Mouse (Mus musculus): Measurements from ENCODE around the gene Tshr. TPM values are rescaled to one million over a fixed set of nuclear protein-coding genes. Genes with fewer than 3 reads are reported as not detected.
"Not testable (repeated sequence)": the region's sequence is repeated elsewhere in the genome, so short reads cannot be mapped to it uniquely, and the experiment has no call there.

Gene Tshr
- total RNA-seq, 2 experiments from 2014 or later: 1.6 to 1.9 TPM

DNA sequence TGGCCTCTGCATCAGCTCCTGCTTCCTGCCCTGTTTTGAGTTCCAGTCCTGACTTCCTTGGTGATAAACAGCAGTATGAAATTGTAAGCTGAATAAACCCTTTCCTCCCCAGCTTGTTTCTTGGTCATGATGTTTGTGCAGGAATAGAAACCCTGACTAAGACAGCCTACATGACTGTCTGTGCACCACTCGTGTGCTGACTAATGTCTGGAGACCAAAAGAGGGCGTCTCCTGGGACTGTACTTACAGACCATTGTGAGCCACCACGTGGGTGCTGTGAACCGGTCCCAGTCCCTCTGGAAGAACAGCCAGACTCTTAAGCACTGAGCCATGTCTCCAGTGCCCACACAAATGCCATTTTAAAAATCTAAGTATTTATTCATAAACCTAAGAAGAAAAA is 201.5 kb downstream of the Tshr start:
- DNase-seq (ENCODE audit: low spot score in 2 of 2): not testable (repeated sequence)

DNA sequence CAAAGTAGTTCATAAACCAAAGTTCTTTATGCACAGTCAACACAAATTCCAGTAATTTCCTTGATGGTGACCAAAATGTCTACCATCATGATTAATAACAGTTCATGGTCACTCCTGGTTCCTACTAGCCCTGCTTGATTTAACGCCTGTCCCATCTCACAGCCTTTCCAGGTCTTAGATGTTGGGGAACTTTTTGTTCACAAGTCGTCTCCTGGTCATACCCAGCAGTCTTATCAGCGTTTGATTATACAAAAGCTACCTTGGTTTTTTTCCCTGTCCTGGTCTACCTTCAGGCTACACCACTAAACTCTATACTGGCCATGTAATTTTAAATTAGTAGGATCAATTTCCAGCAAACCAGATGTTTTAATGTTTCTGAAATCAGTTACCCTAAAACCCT is 202.7 kb downstream of the Tshr start:
- DNase-seq (ENCODE audit: low spot score in 2 of 2): no peak

DNA sequence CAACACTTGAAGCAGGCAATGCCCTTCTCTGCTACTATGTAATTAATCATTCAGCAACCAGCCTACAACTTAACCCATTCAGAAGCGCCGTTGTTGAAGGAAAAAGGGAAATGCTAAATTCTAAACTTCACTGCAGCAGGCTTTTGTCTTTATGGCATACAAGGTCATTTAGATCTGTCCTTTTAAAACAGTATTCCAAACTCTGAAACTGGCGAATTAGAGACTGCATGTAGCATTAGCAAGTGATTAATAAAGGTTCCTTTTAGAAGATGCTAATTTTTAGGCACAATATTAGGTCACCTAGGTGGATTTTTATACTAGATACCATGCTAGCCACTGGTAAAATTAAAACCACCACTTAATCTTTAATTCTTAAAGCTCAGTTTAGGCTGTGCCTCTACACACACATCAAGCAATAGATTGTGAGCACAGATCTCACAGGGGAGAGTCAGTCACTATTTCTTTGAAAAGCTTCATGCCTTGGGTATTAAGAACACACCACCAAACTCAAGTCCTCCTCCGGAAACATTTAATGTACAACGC is 203.2 kb downstream of the Tshr start:
- DNase-seq (ENCODE audit: low spot score in 2 of 2): no peak

- DNase-seq (ENCODE audit: low spot score in 2 of 2): peak; percentile 78 to 89
Observed at GRCm38 (mm10) chr12:91588176-91588669, 203.9 kb downstream of the Tshr start.

- DNase-seq (ENCODE audit: low spot score in 2 of 2): peak; percentile 17 to 18
Observed at GRCm38 (mm10) chr12:91588670-91589541, 204.5 kb downstream of the Tshr start.

GRCm38 (mm10) chr12:91589542-91589846 is 205.1 kb downstream of the Tshr start:
- no peak for DNase-seq (ENCODE audit: low spot score in 2 of 2)

DNA sequence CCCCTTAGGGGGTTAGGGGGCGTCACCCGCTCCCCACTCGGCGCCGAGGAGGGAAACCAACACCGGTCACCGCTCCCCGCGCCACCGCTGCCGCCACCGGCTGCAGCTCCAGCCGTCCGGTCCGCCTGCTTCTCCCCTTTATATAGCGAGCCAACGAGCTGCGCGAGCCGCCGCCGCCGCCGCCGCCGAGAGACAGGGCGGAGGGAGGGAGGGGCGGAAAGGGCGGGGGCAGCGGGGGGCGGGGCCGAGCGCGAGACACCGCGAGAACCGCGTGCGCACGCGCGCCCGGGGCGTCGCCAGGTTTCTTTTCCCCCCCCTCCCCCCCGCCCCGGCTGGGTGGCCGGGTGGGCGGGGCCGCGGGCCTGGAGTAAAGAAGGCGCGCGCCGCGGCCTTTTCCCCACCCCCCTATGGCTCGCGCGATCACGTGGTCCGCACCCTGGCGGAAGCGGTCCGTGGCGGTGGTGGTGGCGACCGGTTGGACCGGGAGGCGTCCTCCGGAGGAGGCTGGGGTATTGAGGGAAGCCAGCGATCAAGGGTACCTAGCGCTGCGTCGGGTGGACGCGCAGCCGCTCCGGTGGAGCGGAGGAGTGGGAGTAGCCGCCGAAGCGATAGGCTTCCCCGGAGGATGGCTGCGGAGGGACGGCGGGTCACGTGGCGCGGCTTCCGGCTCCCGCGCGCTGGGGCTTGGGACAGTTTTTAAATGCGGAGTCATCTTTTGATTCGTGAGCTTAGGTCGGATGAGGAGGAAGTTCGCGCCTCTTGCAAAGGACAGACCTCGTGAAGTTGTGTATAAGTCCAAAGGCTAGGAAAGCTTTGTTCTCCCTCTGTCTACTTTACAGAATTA is 205.7 kb downstream of the Tshr start, which contains the start of gene Gtf2a1:
TSS of gene Gtf2a1 (minus strand) at position 641 of the 844 bp plus-strand sequence.
- DNase-seq (ENCODE audit: low spot score in 2 of 2): peak; percentile 88 to 94

DNA sequence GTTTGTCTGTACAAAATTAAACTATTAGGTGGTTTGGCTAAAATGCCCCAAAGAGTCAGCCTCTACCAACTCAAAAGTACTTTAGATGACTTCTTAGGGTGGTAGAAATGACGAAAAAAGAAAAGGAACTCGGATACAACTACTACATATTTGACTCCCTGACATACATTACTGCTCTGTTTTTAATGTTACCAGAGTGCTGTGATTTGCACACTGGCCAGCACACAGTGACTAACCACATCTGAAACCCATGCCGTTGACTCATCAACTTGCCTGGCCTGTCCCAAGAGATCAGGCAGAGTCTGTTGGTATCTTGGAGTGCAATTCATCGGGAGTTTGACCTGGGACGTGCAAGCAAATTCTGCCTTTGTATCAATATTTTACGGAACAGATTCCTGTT is 206.4 kb downstream of the Tshr start:
- no peak for DNase-seq (ENCODE audit: low spot score in 2 of 2)

DNA sequence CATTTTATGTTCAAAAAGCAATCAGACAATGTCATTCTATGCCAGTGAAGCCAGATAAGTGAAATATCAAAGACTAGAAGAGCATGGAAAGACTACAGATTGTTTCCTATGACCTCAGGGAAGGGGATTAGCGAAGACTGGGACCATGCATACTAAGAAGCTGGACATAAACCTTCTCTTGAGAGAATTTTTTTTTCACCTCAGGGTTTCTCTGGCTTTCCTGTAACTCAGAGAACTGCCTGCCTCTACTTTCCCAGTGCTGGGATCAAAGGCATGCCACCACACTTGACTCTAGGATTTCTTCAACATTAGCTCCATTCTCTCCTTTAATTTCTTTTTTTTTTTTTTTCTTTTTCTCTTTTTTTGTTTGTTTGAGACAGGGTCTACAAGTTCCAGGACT is 206.8 kb downstream of the Tshr start:
- no peak for DNase-seq (ENCODE audit: low spot score in 2 of 2)

- no peak for DNase-seq (ENCODE audit: low spot score in 2 of 2)
Observed at GRCm38 (mm10) chr12:91592128-91592527, 207.8 kb downstream of the Tshr start.

Other genes starting within 250 kb of the Tshr start
- gene Cep128, start 154 bp upstream of the Tshr start, total RNA-seq (2021): 10 to 100 TPM in 1 of 2 experiments, 1 to 10 TPM in 1; 9.7 to 10.7 TPM
- gene Gtf2a1, start 205.9 kb downstream of the Tshr start, total RNA-seq (2021): 10 to 100 TPM; 46.8 to 48.2 TPM